9 mouse cellular contexts compared by ENCODE assay signal in the genomic region with DNA sequence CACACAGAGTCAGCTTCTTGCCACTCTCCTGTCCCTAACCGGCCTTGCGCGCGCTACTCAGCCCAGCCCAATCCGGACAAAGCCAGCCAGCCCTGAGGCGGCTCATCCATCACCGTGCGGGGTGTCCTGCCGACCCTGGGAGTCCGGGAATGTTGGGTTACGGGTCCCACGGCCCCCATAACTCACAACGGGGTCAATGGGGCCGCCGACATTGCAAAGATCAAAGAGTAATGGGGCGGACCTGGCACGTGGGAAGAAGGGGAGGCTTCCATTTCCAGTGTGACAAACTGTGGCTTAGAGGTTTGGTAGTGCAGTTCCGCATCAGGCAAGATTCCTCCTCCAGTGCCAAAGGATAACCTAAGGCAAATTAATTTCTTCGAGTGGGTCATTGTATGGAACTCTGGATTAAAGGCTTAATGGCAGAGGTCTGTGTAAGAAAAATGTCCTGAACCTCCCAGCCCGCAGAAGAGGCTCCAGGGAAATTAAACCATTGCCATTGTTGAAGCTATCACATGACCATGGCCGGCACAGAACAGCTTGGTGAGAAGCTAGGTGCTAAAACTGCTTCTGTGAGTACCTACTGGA. TPM values are rescaled to one million over a fixed set of nuclear protein-coding genes. Genes with fewer than 3 reads are reported as not detected.
DNase-seq lines count a peak whose midpoint lies in the region; ATAC-seq and TF ChIP-seq lines count a peak whose summit lies in the region.
"Had no signal": no experiment of that assay in that cellular context is flagged by ENCODE, and none has a peak within 500 bp of the region (broad histone marks: within the 10 kb centered on the region; RNA-seq: fewer than 3 reads in every experiment).

No protein-coding gene starts in this region.

- ATAC-seq in limb, embryonic 13.5 days (ENCODE audit: low FRiP score, low read depth) = peak; percentile 16; the same call in 1 of the 2 replicates
- ATAC-seq in stomach, postnatal 0 days (ENCODE audit: low FRiP score, low TSS enrichment) = 0 out of 2 replicates have a peak, but pooled peaks have one; percentile 17

- TF ChIP-seq CTCF in stomach, postnatal 0 days (IDR thresholded peaks at IDR 0.05; ENCODE audit: low read depth) = no peak
- no peak for TF ChIP-seq CTCF in thymus, adult 2 months (IDR thresholded peaks at IDR 0.05; ENCODE audit: borderline replicate concordance, control insufficient read depth, extremely low read depth, insufficient read depth, low read length, poor library complexity)

- H3K27me3 ChIP-seq in limb, embryonic 13.5 days = peaks cover 23% of the 10 kb centered on the region
- H3K27me3 ChIP-seq in stomach, postnatal 0 days (ENCODE audit: control insufficient read depth, insufficient read depth, low read length) = peaks cover 15% of the 10 kb centered on the region
- H3K27me3 ChIP-seq in thymus, adult 2 months (ENCODE audit: control insufficient read depth, insufficient read depth, low read length) = peaks cover 18% of the 10 kb centered on the region

- no peak for TF ChIP-seq POLR2A in thymus, adult 2 months (IDR thresholded peaks at IDR 0.05; ENCODE audit: control insufficient read depth, extremely low read depth, insufficient read depth, low read length, poor library complexity)

- no peak overlapping the region for H3K27ac ChIP-seq in limb, embryonic 13.5 days
- H3K27ac ChIP-seq in stomach, postnatal 0 days (replicated peaks) = no peak overlapping the region
- H3K27ac ChIP-seq in thymus, adult 2 months (ENCODE audit: control insufficient read depth, insufficient read depth, low read length) = no peak overlapping the region

- no peak for TF ChIP-seq EP300 in stomach, postnatal 0 days (optimal IDR thresholded peaks at IDR 0.05)

- peak; percentile 56 for DNase-seq in adrenal gland, postnatal 14 days
- DNase-seq in adrenal gland, adult 18-20 months (ENCODE audit: low spot score in 2 of 2) = no peak
- peak; percentile 50 for DNase-seq in right cerebral cortex, postnatal 4 days
- DNase-seq in right cerebral cortex, postnatal 14 days = no peak
- DNase-seq in stomach, postnatal 0 days (ENCODE audit: low spot score) = no peak
- DNase-seq in thymus, adult 2 months = no peak
- no peak for DNase-seq in cerebellum, adult 11 months

- H3K4me3 ChIP-seq in limb, embryonic 13.5 days = peak overlapping the region; percentile 79
- no peak overlapping the region for H3K4me3 ChIP-seq in stomach, postnatal 0 days (ENCODE audit: low read depth, low read length)
- H3K4me3 ChIP-seq in thymus, adult 2 months (ENCODE audit: control insufficient read depth, insufficient read depth, low read length) = no peak overlapping the region

- peak overlapping the region; percentile 67 for H3K9ac ChIP-seq in limb, embryonic 13.5 days
- no peak overlapping the region for H3K9ac ChIP-seq in stomach, postnatal 0 days (ENCODE audit: low read length)

- WGBS in limb, embryonic 13.5 days = under 1% methylated on average over 21 of the region's 21 CpGs
- 3% methylated on average over 21 of the region's 21 CpGs for WGBS in stomach, postnatal 0 days
- WGBS in thymus, adult 2 months = 5% methylated on average over 21 of the region's 21 CpGs

- H3K4me2 ChIP-seq in limb, embryonic 13.5 days (replicated peaks) = peak overlapping the region; percentile 91
- H3K4me2 ChIP-seq in stomach, postnatal 0 days (replicated peaks; ENCODE audit: low read depth) = peak overlapping the region; percentile 92; the same call in 1 of the 2 replicates

- no peaks in the 10 kb centered on the region for H3K36me3 ChIP-seq in limb, embryonic 13.5 days
- no peaks in the 10 kb centered on the region for H3K36me3 ChIP-seq in stomach, postnatal 0 days (ENCODE audit: control insufficient read depth, insufficient read depth, low read length)
- H3K36me3 ChIP-seq in thymus, adult 2 months (ENCODE audit: control insufficient read depth, insufficient read depth, low read length) = no peaks in the 10 kb centered on the region

- H3K4me1 ChIP-seq in limb, embryonic 13.5 days = peaks cover 10% of the 10 kb centered on the region
- H3K4me1 ChIP-seq in stomach, postnatal 0 days (replicated peaks; ENCODE audit: control insufficient read depth, insufficient read depth) = no peaks in the 10 kb centered on the region; the same call in 1 of the 2 replicates
- H3K4me1 ChIP-seq in thymus, adult 2 months (replicated peaks; ENCODE audit: control insufficient read depth, insufficient read depth, low read length) = peaks cover 11% of the 10 kb centered on the region; the same call in 1 of the 2 replicates

- no peaks in the 10 kb centered on the region for H3K9me3 ChIP-seq in limb, embryonic 13.5 days
- H3K9me3 ChIP-seq in stomach, postnatal 0 days (ENCODE audit: control insufficient read depth, low read length) = no peaks in the 10 kb centered on the region

RNA-seq across cellular contexts. Expression of a gene that starts 1.1 kb away (rescaled TPM):
- total RNA-seq in adrenal gland, postnatal 14 days (2021) = 0.11 and 0.38 TPM in 2 replicates
- total RNA-seq in adrenal gland, adult 18-20 months (2021) = under 1 TPM in 1 of 2 experiments, not detected in 1; 0.07 TPM
- polyA plus RNA-seq in limb, embryonic 13.5 days (2015; fragmentation: Nextera tagmentation; extraction: Ambion mirVana) = 0.76 and 0.80 TPM in 2 replicates
- 0.01 TPM in 1 of 2 replicates, not detected in the other for polyA plus RNA-seq in stomach, postnatal 0 days (2015; fragmentation: Nextera tagmentation; extraction: Ambion mirVana)
- polyA plus RNA-seq in thymus, adult 2 months (2012; rRNA removed) = 0.26 and 0.34 TPM in 2 replicates

RNA-seq across cellular contexts. Expression of a gene that starts 1.4 kb away (rescaled TPM):
- 20.0 and 21.2 TPM in 2 replicates for total RNA-seq in adrenal gland, postnatal 14 days (2021)
- 10 to 100 TPM; 20.2 to 21.6 TPM for total RNA-seq in adrenal gland, adult 18-20 months (2021)
- polyA plus RNA-seq in limb, embryonic 13.5 days (2015; fragmentation: Nextera tagmentation; extraction: Ambion mirVana) = 78.3 and 85.2 TPM in 2 replicates
- polyA plus RNA-seq in stomach, postnatal 0 days (2015; fragmentation: Nextera tagmentation; extraction: Ambion mirVana) = 24.6 and 25.0 TPM in 2 replicates
- polyA plus RNA-seq in thymus, adult 2 months (2012; rRNA removed) = 32.9 and 37.7 TPM in 2 replicates

RNA-seq across cellular contexts. Expression of a gene that starts 20.4 kb away (rescaled TPM):
- total RNA-seq in adrenal gland, postnatal 14 days (2021) = 30.7 and 31.0 TPM in 2 replicates
- 10 to 100 TPM; 38.1 to 46.5 TPM for total RNA-seq in adrenal gland, adult 18-20 months (2021)
- polyA plus RNA-seq in limb, embryonic 13.5 days (2015; fragmentation: Nextera tagmentation; extraction: Ambion mirVana) = 11.9 and 13.0 TPM in 2 replicates
- polyA plus RNA-seq in stomach, postnatal 0 days (2015; fragmentation: Nextera tagmentation; extraction: Ambion mirVana) = 26.8 and 28.1 TPM in 2 replicates
- 41.8 and 50.9 TPM in 2 replicates for polyA plus RNA-seq in thymus, adult 2 months (2012; rRNA removed)

RNA-seq across cellular contexts. Expression of a gene that starts 28.7 kb away (rescaled TPM):
- total RNA-seq in adrenal gland, postnatal 14 days (2021) = 6.7 and 9.1 TPM in 2 replicates
- total RNA-seq in adrenal gland, adult 18-20 months (2021) = 10 to 100 TPM; 14.1 to 21.4 TPM
- polyA plus RNA-seq in limb, embryonic 13.5 days (2015; fragmentation: Nextera tagmentation; extraction: Ambion mirVana) = 14.6 and 16.6 TPM in 2 replicates
- 4.1 TPM in 2 replicates for polyA plus RNA-seq in stomach, postnatal 0 days (2015; fragmentation: Nextera tagmentation; extraction: Ambion mirVana)
- polyA plus RNA-seq in thymus, adult 2 months (2012; rRNA removed) = 31.2 and 34.5 TPM in 2 replicates

RNA-seq across cellular contexts. Expression of a gene that starts 28.8 kb away (rescaled TPM):
- 3.3 and 3.9 TPM in 2 replicates for total RNA-seq in adrenal gland, postnatal 14 days (2021)
- 1 to 10 TPM; 6.7 to 9.9 TPM for total RNA-seq in adrenal gland, adult 18-20 months (2021)
- 5.5 and 5.9 TPM in 2 replicates for polyA plus RNA-seq in limb, embryonic 13.5 days (2015; fragmentation: Nextera tagmentation; extraction: Ambion mirVana)
- 0.55 and 0.76 TPM in 2 replicates for polyA plus RNA-seq in stomach, postnatal 0 days (2015; fragmentation: Nextera tagmentation; extraction: Ambion mirVana)
- 0.66 and 1.5 TPM in 2 replicates for polyA plus RNA-seq in thymus, adult 2 months (2012; rRNA removed)
- polyA plus RNA-seq: liver, embryonic 16.5 days had no signal

Comparison
In these comparisons a context has a peak if more than half of its experiments do, and no peak if none do; other contexts are left out.
1. DNase-seq: peak in adrenal gland, postnatal 14 days (single experiment) and right cerebral cortex, postnatal 4 days (single experiment); none in adrenal gland, adult 18-20 months (0 of 2), right cerebral cortex, postnatal 14 days (single experiment), stomach, postnatal 0 days (single experiment), thymus, adult 2 months (single experiment) and cerebellum, adult 11 months (single experiment).